Mouse (Mus musculus): ENCODE data around the gene Mief2. TPM values are rescaled to one million over a fixed set of nuclear protein-coding genes. Genes with fewer than 3 reads are reported as not detected.
A peak's percentile ranks its signal among the peaks of the same experiment; 100 is the strongest.

Mief2 gene
- polyA plus RNA-seq (2014; fragmentation: Nextera tagmentation; extraction: Ambion mirVana): 16.7 and 19.0 TPM in 2 replicates

DNA sequence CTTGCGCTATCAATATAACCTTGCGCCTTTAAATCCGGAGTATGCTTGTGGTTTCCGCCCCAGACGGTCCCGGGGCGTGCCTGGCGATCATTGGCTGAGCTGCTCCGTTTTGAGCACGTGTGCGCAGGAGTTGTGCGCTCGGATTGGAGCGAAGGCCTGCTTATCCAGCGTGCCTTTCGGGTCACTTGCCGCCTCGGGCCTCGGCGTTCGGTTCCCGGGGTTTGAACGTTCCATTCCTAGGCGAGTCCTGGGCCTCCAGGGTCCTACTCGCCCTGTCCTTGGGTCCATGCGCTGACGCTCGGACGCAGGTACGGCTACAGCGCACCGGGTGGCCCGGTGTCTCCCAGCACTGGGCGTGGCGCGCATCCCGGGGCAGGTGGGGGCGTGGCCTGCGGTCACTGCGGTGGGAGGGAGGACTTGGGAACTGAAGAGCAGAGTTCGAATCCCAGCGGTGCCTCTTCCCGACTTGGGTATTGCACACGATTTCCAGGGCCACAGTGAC is at the start of gene Mief2:
Gene Mief2 (plus strand): TSS at position 139 of the 502 bp plus-strand sequence.
- peak; percentile 87 for ATAC-seq (ENCODE audit: insufficient read depth, low FRiP score, low TSS enrichment)
- WGBS: under 1% methylated on average over 44 of the region's 44 CpGs
- H3K4me1 ChIP-seq (ENCODE audit: control insufficient read depth, insufficient read depth, low read length): peaks cover 4% of the 10 kb centered on the region; the same call in 1 of the 2 replicates

DNA sequence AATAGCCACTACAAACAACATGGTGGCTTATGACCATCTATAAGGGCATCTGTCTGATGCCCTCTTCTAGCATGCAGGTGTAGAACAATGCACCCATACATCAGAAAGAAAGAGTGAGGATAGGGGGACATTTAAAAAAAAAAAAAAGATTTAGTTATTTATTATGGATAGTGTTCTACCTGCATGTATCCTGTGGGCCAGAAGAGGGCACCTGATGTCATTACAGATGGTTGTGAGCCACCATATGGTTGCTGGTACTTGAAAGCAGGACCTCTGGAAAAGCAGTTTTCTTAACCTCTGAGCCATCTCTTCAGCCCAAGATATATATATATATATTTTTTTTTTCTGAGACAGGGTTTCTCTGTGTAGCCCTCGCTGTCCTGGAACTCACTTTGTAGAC is 32.0 kb upstream of the Mief2 start:
- no peak overlapping the region for H3K9ac ChIP-seq (ENCODE audit: low read length)
- no peak overlapping the region for H3K27ac ChIP-seq (ENCODE audit: low read depth, low read length)
- ATAC-seq (ENCODE audit: insufficient read depth, low FRiP score, low TSS enrichment): no peak
- H3K36me3 ChIP-seq (ENCODE audit: control insufficient read depth, insufficient read depth, low read length): no peaks in the 10 kb centered on the region
- H3K4me1 ChIP-seq (ENCODE audit: control insufficient read depth, insufficient read depth, low read length): peaks cover 16% of the 10 kb centered on the region
- WGBS: 55% methylated on average over 1 of the region's 1 CpGs
- no peak for DNase-seq (ENCODE audit: low spot score)
- no peaks in the 10 kb centered on the region for H3K27me3 ChIP-seq (ENCODE audit: control insufficient read depth, insufficient read depth, low read length)
- no peak overlapping the region for H3K4me2 ChIP-seq (ENCODE audit: low read depth)
- no peaks in the 10 kb centered on the region for H3K9me3 ChIP-seq (ENCODE audit: control insufficient read depth, low read length)
- no peak overlapping the region for H3K4me3 ChIP-seq (ENCODE audit: low read depth, low read length)

More for the DNA sequence above, at the start of gene Mief2:
- Histone ChIP-seq H3K27me3 (ENCODE audit: control insufficient read depth, insufficient read depth, low read length) (no peaks in the 10 kb centered on the region), H3K27ac (ENCODE audit: low read depth, low read length) (peak within 1 kb of the TSS; percentile 54), H3K9me3 (ENCODE audit: control insufficient read depth, low read length) (no peaks in the 10 kb centered on the region), H3K9ac (ENCODE audit: low read length) (peak within 1 kb of the TSS; percentile 73), H3K4me2 (ENCODE audit: low read depth) (peak within 1 kb of the TSS; percentile 67), H3K4me3 (ENCODE audit: low read depth, low read length) (peak within 1 kb of the TSS; percentile 67), H3K36me3 (ENCODE audit: control insufficient read depth, insufficient read depth, low read length) (peaks cover 6% of the 10 kb centered on the region)
- DNase-seq (ENCODE audit: low spot score): peak; percentile 94

DNA sequence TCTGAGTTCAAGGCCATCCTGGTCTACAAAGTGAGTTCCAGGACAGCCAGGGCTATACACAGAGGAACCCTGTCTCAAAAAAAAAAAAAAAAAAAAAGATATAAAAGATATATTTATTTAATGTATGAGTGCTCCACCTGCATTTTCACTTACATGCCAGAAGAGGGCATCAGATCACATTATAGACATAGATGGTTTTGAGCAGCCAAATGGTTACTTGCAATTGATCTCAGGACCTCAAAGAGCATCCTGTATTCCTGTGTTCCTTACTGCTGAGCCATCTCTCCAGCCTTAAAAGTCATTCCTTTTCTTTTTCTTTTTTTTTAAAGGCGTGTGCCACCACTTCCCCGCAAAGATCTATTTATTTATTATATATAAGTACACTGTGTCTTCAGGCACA is 30.6 kb upstream of the Mief2 start:
- 72% methylated on average over 2 of the region's 2 CpGs for WGBS
- no peak for DNase-seq (ENCODE audit: low spot score)

DNA sequence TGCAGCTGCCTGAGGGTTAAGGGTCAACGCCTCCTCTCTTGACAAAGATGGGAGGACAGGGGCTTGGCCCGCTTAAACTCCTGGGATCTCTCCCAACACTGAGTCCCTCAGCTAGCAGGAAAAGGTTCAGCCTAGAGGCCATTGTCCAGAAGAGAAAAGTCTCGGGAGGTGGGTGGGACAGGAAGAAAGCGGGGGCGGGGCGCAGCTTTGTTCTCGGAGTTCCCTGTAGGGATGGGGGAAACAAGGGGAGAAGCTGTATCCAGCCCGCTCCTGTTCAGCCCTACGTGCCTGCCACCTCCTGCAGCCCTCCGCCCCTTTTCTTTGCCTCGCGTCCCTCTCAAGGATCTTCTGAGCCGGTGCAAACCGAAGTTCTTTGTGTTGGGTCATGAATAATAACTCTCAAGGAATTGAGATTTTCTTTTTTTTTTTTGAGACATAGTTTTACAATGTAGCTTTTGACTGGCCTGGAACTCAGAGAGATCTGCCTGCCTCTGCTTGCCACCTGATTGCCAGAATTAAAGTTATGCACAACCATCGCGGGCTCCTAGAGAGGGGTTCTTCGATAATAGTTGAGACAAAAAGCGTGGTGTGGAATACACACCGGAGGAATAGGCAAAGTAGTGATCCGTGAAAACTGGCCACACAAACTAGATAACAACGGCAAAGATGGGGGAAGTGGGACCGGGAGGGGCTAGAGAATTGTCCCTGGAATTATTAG is 29.2 kb upstream of the Mief2 start:
- peak overlapping the region; percentile 56 for H3K4me2 ChIP-seq (ENCODE audit: low read depth)
- peak overlapping the region; percentile 88 for H3K9ac ChIP-seq (ENCODE audit: low read length)
- H3K9me3 ChIP-seq (ENCODE audit: control insufficient read depth, low read length): no peaks in the 10 kb centered on the region
- no peaks in the 10 kb centered on the region for H3K27me3 ChIP-seq (ENCODE audit: control insufficient read depth, insufficient read depth, low read length)
- no peaks in the 10 kb centered on the region for H3K36me3 ChIP-seq (ENCODE audit: control insufficient read depth, insufficient read depth, low read length)
- peak overlapping the region; percentile 88 for H3K4me3 ChIP-seq (ENCODE audit: low read depth, low read length)
- peaks cover 22% of the 10 kb centered on the region for H3K4me1 ChIP-seq (ENCODE audit: control insufficient read depth, insufficient read depth, low read length)
- H3K27ac ChIP-seq (ENCODE audit: low read depth, low read length): peak overlapping the region; percentile 89
- 2% methylated on average over 22 of the region's 22 CpGs for WGBS
- ATAC-seq (ENCODE audit: insufficient read depth, low FRiP score, low TSS enrichment) (peak; percentile 48), DNase-seq (ENCODE audit: low spot score) (peak; percentile 82)

More for the DNA sequence above, 30.6 kb upstream of the Mief2 start:
- Histone ChIP-seq H3K36me3 (ENCODE audit: control insufficient read depth, insufficient read depth, low read length) (no peaks in the 10 kb centered on the region), H3K4me3 (ENCODE audit: low read depth, low read length) (no peak overlapping the region), H3K4me1 (ENCODE audit: control insufficient read depth, insufficient read depth, low read length) (peaks cover 20% of the 10 kb centered on the region), H3K9me3 (ENCODE audit: control insufficient read depth, low read length) (no peaks in the 10 kb centered on the region), H3K9ac (ENCODE audit: low read length) (no peak overlapping the region), H3K27ac (ENCODE audit: low read depth, low read length) (no peak overlapping the region), H3K27me3 (ENCODE audit: control insufficient read depth, insufficient read depth, low read length) (no peaks in the 10 kb centered on the region), H3K4me2 (ENCODE audit: low read depth) (no peak overlapping the region)
- ATAC-seq (ENCODE audit: insufficient read depth, low FRiP score, low TSS enrichment): no peak

DNA sequence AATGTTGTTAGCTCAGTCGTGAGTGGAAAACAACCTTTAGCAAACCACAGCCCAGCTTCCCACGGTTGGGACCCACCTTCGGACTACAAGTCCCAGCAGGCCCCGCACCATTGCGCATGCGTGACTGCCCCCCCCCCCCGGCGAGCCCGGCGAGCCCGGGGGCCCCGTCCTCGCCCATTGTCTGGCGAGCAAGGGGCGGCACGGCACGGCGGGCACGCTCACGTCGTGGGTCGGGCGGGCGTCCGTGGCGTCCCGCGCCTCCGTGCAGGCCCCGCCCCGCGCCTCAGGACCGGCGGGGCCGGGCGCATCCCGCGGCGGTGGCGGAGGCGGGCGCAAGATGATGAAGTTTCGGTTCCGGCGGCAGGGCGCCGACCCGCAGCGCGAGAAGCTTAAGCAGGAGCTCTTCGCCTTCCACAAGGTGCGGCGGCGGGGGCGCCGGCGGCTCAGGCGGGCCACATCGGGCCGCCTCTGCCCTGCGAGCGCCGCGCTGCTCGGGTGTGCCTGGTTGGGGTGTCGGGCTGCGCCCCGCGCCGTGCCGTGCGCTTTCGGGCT is 28.6 kb upstream of the Mief2 start, which contains the start of gene Llgl1:
Gene Llgl1 (plus strand): TSS at position 200 of the 552 bp plus-strand sequence.
- H3K4me3 ChIP-seq (ENCODE audit: low read depth, low read length): peak within 1 kb of the TSS; percentile 88
- H3K4me2 ChIP-seq (ENCODE audit: low read depth): peak within 1 kb of the TSS; percentile 75
- peak within 1 kb of the TSS; percentile 88 for H3K9ac ChIP-seq (ENCODE audit: low read length)
- H3K27me3 ChIP-seq (ENCODE audit: control insufficient read depth, insufficient read depth, low read length): no peaks in the 10 kb centered on the region
- no peaks in the 10 kb centered on the region for H3K9me3 ChIP-seq (ENCODE audit: control insufficient read depth, low read length)
- 0 out of 2 replicates have a peak, but pooled peaks cover 3% of the 10 kb centered on the region for H3K36me3 ChIP-seq (ENCODE audit: control insufficient read depth, insufficient read depth, low read length)
- DNase-seq (ENCODE audit: low spot score): peak; percentile 97
- H3K4me1 ChIP-seq (ENCODE audit: control insufficient read depth, insufficient read depth, low read length): peaks cover 22% of the 10 kb centered on the region
- ATAC-seq (ENCODE audit: insufficient read depth, low FRiP score, low TSS enrichment): peak; percentile 77
- peak within 1 kb of the TSS; percentile 89 for H3K27ac ChIP-seq (ENCODE audit: low read depth, low read length)
- under 1% methylated on average over 53 of the region's 73 CpGs for WGBS

DNA sequence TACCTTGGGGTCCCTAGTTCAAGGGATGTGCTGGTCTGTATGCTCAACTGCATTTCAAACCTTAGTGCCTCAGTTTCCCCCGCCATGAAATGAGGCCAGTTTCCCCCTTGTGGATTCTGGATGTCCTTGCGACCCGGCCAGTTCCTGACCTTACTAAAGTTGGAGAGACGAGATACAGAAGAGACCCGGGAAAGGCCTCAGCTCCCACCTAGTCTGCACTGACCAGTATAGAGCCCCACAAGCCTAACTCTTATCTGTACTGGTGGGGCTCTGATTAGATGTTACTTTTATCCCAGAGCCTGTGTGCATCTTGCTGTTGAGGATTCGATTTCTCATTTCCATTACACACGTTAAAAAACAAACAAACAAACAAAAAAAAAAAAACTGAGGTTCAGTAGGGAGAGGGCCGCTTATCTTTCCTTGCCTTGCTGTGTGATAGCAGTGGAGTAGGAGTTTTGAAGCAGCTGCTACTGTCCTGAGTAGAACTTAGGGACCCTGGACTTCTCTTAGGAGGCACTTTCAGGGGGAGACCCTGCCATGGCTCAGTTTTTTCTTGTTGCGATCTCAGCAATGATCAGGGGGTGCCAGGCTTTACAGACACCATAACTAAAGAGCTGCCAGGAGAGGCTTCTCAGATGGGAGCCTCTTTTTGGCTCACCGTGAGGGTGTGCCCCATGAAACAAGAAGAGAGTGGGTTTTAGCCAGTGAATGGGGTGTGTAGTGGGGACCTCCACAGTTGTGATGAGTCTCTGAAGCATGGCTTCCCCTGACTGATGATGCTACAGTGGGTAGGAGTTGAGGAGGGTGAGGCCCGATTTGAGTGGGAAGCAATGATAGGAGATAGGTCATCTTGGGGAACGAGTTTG is 27.6 kb upstream of the Mief2 start:
- ATAC-seq (ENCODE audit: insufficient read depth, low FRiP score, low TSS enrichment) (no peak), DNase-seq (ENCODE audit: low spot score) (no peak)
- Histone ChIP-seq H3K27ac (ENCODE audit: low read depth, low read length) (no peak overlapping the region; the same call in 1 of the 2 replicates), H3K4me1 (ENCODE audit: control insufficient read depth, insufficient read depth, low read length) (peaks cover 22% of the 10 kb centered on the region), H3K4me3 (ENCODE audit: low read depth, low read length) (peak overlapping the region; percentile 88), H3K9me3 (ENCODE audit: control insufficient read depth, low read length) (no peaks in the 10 kb centered on the region), H3K9ac (ENCODE audit: low read length) (peak overlapping the region; percentile 88), H3K4me2 (ENCODE audit: low read depth) (peak overlapping the region; percentile 75), H3K36me3 (ENCODE audit: control insufficient read depth, insufficient read depth, low read length) (peaks cover 6% of the 10 kb centered on the region; the same call in 1 of the 2 replicates), H3K27me3 (ENCODE audit: control insufficient read depth, insufficient read depth, low read length) (no peaks in the 10 kb centered on the region)
- WGBS: 31% methylated on average over 12 of the region's 12 CpGs

DNA sequence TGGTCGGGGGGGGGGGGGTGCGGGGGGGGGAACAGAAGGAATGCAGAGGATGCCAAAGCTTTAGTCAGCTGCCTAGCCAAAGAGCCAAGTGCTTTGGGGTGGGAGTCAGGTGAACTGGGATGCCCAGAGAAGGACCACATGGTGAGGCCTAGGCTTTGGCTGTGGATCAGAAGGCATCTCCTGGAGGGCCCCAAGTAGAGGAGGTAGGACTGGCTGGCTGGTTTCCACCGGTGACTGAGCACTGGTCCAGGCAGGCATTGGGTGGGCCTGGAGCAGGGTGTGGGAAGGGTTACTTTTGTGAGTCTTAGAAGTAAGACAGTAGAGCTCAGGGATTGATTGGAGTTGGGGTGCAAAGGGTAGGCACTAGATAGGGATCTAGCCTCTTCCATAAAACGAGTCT is 26.6 kb upstream of the Mief2 start:
- H3K27ac ChIP-seq (ENCODE audit: low read depth, low read length): no peak overlapping the region
- ATAC-seq (ENCODE audit: insufficient read depth, low FRiP score, low TSS enrichment): no peak
- DNase-seq (ENCODE audit: low spot score): no peak
- H3K9ac ChIP-seq (ENCODE audit: low read length): no peak overlapping the region
- peaks cover 11% of the 10 kb centered on the region for H3K36me3 ChIP-seq (ENCODE audit: control insufficient read depth, insufficient read depth, low read length)
- H3K27me3 ChIP-seq (ENCODE audit: control insufficient read depth, insufficient read depth, low read length): no peaks in the 10 kb centered on the region
- H3K4me2 ChIP-seq (ENCODE audit: low read depth): no peak overlapping the region
- 92% methylated on average over 4 of the region's 4 CpGs for WGBS
- no peak overlapping the region for H3K4me3 ChIP-seq (ENCODE audit: low read depth, low read length)
- no peaks in the 10 kb centered on the region for H3K9me3 ChIP-seq (ENCODE audit: control insufficient read depth, low read length)
- peaks cover 22% of the 10 kb centered on the region for H3K4me1 ChIP-seq (ENCODE audit: control insufficient read depth, insufficient read depth, low read length)

DNA sequence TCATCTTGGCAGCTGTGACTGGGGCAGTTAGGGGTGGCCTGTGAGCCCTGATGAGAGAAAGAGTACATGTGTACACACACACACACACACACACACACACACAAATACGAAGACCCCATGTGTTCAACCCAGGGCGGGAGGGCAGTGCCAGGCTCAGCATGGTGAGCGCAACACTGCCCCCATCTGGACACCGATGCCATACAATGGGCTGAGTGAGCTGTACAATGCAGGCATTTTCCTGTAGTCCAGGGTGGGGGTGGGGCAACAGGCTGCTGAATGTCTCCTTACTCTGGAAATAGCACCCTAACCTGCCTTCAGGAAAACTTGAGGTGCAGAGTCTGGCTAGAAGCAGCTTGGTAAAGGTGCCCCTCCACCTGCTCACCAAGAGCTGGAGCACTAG is 25.1 kb upstream of the Mief2 start:
- Histone ChIP-seq H3K4me3 (ENCODE audit: low read depth, low read length) (no peak overlapping the region), H3K36me3 (ENCODE audit: control insufficient read depth, insufficient read depth, low read length) (peaks cover 22% of the 10 kb centered on the region), H3K27me3 (ENCODE audit: control insufficient read depth, insufficient read depth, low read length) (no peaks in the 10 kb centered on the region), H3K9ac (ENCODE audit: low read length) (no peak overlapping the region), H3K4me1 (ENCODE audit: control insufficient read depth, insufficient read depth, low read length) (peaks cover 22% of the 10 kb centered on the region), H3K27ac (ENCODE audit: low read depth, low read length) (no peak overlapping the region), H3K4me2 (ENCODE audit: low read depth) (no peak overlapping the region), H3K9me3 (ENCODE audit: control insufficient read depth, low read length) (no peaks in the 10 kb centered on the region)
- ATAC-seq (ENCODE audit: insufficient read depth, low FRiP score, low TSS enrichment): no peak
- WGBS: 37% methylated on average over 4 of the region's 4 CpGs
- peak; percentile 84 for DNase-seq (ENCODE audit: low spot score)

Data from neural tube, embryonic 11.5 days (tissue).